Mouse (Mus musculus) cerebellum, adult 2 months (tissue): ENCODE results near the gene Asf1b. TPM values are rescaled to one million over a fixed set of nuclear protein-coding genes. Genes with fewer than 3 reads are reported as not detected.

Experiments
- DNase-seq, 2 experiments: peaks; one replicate each; pipeline ENCODE4 v3.0.0; 2021
- H3K27ac ChIP-seq: fragments of 200-500 bp; 2 replicates; pipeline ENCODE4 v1.5.1; 2012; ENCODE audit warnings: low read length, control low read depth, inconsistent platforms; ENCODE audit not compliant: insufficient read depth
- H3K27me3 ChIP-seq: fragments of 200-500 bp; 2 replicates; pipeline ENCODE4 v1.6.1; 2012; ENCODE audit warnings: inconsistent platforms, mild to moderate bottlenecking, low read length, moderate library complexity; ENCODE audit not compliant: control insufficient read depth, insufficient read depth
- H3K4me1 ChIP-seq: fragments of 200-500 bp; 2 replicates; pipeline ENCODE4 v1.6.1; 2011; ENCODE audit warnings: low read length; ENCODE audit not compliant: control insufficient read depth, insufficient read depth
- H3K4me3 ChIP-seq: fragments of 200-500 bp; replicated peaks from 2 replicates; pipeline ENCODE3; 2011; ENCODE audit warnings: mild to moderate bottlenecking, low read depth, low read length, control low read depth; ENCODE audit not compliant: insufficient read depth
- CTCF ChIP-seq: fragments of 200-500 bp; IDR thresholded peaks from 2 replicates; pipeline ENCODE4 v1.5.1; 2011; ENCODE audit warnings: low read depth, mild to moderate bottlenecking, control low read depth, low read length, moderate library complexity, borderline replicate concordance; ENCODE audit not compliant: insufficient read depth
- POLR2A ChIP-seq: fragments of 200-500 bp; IDR thresholded peaks from 2 replicates; pipeline ENCODE4 v1.6.1; 2011; ENCODE audit warnings: low read length, control low read depth, borderline replicate concordance; ENCODE audit not compliant: insufficient read depth
- WGBS: fragments of 180-500 bp; shearing (Covaris S2); methylation state at CpG from one replicate; pipeline ENCODE4 v1.1.7; 2018; 5-methylcytosine and 5-hydroxymethylcytosine counted together
- polyA plus RNA-seq: library from polyadenylated mRNA; depleted of rRNA; stranded (reverse); fragments of >200 nt; gene quantifications from 2 replicates; pipeline ENCODE4 v1.2.3, GENCODE M21; 2012; rRNA removed

The Asf1b gene
- polyA plus RNA-seq, 1 experiment = 2.5 TPM

GRCm38 (mm10) chr8:84012499-84013165 is 57.3 kb downstream of the Asf1b start:
- no peak for TF ChIP-seq CTCF
- no peak for TF ChIP-seq POLR2A
- DNase-seq = no peak
- Histone ChIP-seq H3K4me1 (peaks cover 8% of the 10 kb centered on the region; the same call in 1 of the 2 replicates), H3K27ac (no peak overlapping the region), H3K27me3 (peaks cover 3% of the 10 kb centered on the region; the same call in 1 of the 2 replicates), H3K4me3 (peak overlapping the region; percentile 11)
- 34% methylated on average over 35 of the region's 35 CpGs for WGBS

GRCm38 (mm10) chr8:84015833-84016232 is 60.5 kb downstream of the Asf1b start:
- TF ChIP-seq CTCF (no peak), POLR2A (no peak)
- Histone ChIP-seq H3K27me3 (peaks cover 3% of the 10 kb centered on the region; the same call in 1 of the 2 replicates), H3K4me3 (no peak overlapping the region), H3K4me1 (0 out of 2 replicates have a peak, but pooled peaks cover 3% of the 10 kb centered on the region), H3K27ac (no peak overlapping the region)
- no peak for DNase-seq
- WGBS = 96% methylated on average over 5 of the region's 5 CpGs

GRCm38 (mm10) chr8:84019738-84020137 is 64.4 kb downstream of the Asf1b start:
- DNase-seq = no peak
- Histone ChIP-seq H3K27me3 (no peaks in the 10 kb centered on the region), H3K4me3 (no peak overlapping the region), H3K27ac (no peak overlapping the region), H3K4me1 (no peaks in the 10 kb centered on the region; the same call in 1 of the 2 replicates)
- TF ChIP-seq CTCF = no peak
- TF ChIP-seq POLR2A = no peak
- WGBS = 83% methylated on average over 9 of the region's 9 CpGs

Other genes with a start within 250 kb of the Asf1b start
- 30.0 and 31.5 TPM in 2 replicates for gene Ddx39, start 240.3 kb upstream of the Asf1b start, polyA plus RNA-seq
- 22.7 and 23.8 TPM in 2 replicates for gene Adgre5, start 214.2 kb upstream of the Asf1b start, polyA plus RNA-seq
- 164 and 184 TPM in 2 replicates for gene Adgrl1, start 55.4 kb upstream of the Asf1b start, polyA plus RNA-seq
- 0.56 and 0.74 TPM in 2 replicates for gene Gm10644, start 302 bp upstream of the Asf1b start, polyA plus RNA-seq
- 235 and 256 TPM in 2 replicates for gene Prkaca, start 17.5 kb downstream of the Asf1b start, polyA plus RNA-seq
- 50.5 and 55.1 TPM in 2 replicates for gene Samd1, start 42.2 kb downstream of the Asf1b start, polyA plus RNA-seq
- 0.11 and 0.14 TPM in 2 replicates for gene 1700067K01Rik, start 46.0 kb downstream of the Asf1b start, polyA plus RNA-seq
- gene 2210011C24Rik, start 56.7 kb downstream of the Asf1b start, polyA plus RNA-seq = 4.6 and 7.8 TPM in 2 replicates
- 2.8 and 4.1 TPM in 2 replicates for gene Palm3, start 66.0 kb downstream of the Asf1b start, polyA plus RNA-seq
- 0.17 and 0.21 TPM in 2 replicates for gene Il27ra, start 87.1 kb downstream of the Asf1b start, polyA plus RNA-seq
- gene Rln3, start 89.5 kb downstream of the Asf1b start, polyA plus RNA-seq = 2.6 and 7.4 TPM in 2 replicates
- gene Gm10643, start 109.6 kb downstream of the Asf1b start, polyA plus RNA-seq = 2.0 and 2.1 TPM in 2 replicates
- gene Rfx1, start 111.3 kb downstream of the Asf1b start, polyA plus RNA-seq = 27.2 and 27.8 TPM in 2 replicates
- gene Dcaf15, start 149.3 kb downstream of the Asf1b start, polyA plus RNA-seq = 39.0 and 44.7 TPM in 2 replicates
- gene Podnl1, start 170.5 kb downstream of the Asf1b start, polyA plus RNA-seq = 0.14 and 0.20 TPM in 2 replicates
- 40.4 and 45.1 TPM in 2 replicates for gene Cc2d1a, start 192.4 kb downstream of the Asf1b start, polyA plus RNA-seq
- 2.7 and 3.2 TPM in 2 replicates for gene 4930432K21Rik, start 192.5 kb downstream of the Asf1b start, polyA plus RNA-seq
- gene Nanos3, start 229.7 kb downstream of the Asf1b start, polyA plus RNA-seq = 2.3 and 2.8 TPM in 2 replicates